Mouse (Mus musculus): ENCODE data around the gene Pde6c.

Gene Pde6c

DNA sequence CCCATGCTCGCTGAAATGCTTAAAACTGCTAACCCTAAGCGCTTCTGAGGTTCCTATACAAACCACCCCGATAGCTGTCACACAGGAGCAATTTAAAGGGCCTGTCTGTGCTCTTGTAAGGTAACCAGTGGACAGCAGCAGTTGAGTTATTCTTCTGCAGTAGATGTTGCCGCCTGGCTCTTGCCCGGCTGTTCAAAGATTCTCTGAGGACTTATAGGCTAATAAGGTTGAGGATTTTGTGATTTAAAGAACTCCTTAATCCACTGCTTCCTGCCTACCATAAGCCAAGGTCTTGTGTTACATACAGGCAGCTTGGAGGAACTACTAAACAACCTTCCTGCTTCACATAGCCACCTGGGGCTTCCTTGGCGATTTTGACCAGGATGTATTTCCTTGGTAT is at the start of gene Pde6c:
Gene Pde6c, plus strand, starts transcription at position 301 of the 400 bp plus-strand sequence.
- no peak for DNase-seq (ENCODE audit: low read depth)

DNA sequence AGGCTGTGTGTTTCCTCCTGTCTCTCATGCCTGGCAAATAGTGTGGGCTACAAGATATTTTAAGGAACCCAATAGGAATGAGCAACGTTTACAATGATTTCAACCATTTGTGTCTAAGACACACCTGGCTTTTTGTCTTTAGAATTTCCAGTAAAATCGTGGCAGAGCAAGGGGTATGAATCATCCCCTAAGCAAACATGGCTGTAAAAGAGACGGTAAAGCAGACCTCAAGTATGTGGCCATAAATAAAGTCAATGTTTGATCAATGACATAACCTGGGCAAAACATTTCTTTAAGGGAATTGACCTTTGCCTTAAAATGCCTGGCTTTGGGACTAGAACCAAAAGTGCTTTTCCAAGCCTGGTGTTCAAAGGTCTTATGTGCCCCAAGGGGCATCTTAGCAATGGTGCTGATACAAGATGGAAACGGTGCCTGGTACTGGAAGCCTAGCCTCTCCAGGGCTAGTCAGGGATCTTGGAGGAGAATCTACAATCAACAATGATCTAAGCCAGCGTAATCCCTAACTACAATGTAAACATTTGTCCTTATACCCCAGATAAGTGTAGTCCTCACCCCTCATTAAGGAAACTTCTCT is 49.6 kb upstream of the Pde6c start:
- DNase-seq (ENCODE audit: low read depth): no peak

DNA sequence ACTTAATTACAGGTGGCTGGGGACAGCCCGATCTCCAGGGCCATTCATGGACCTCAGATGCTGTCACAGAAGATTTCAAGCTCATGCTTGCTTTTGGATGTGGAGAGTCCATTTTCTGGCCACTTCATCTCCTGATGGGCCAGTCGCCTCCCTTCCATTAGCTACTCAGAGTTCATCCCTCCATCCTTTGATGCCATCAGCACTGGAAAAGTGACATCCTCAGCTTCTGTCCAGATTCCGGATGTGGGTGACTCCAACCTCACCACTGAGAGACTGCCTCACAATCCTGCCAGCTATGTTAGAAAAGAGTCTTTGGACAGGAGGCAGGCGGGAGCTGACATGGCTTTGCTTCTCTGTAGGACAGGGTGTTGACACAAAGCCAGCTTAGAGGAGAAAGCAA is 46.7 kb upstream of the Pde6c start:
- no peak for DNase-seq (ENCODE audit: low read depth)

DNA sequence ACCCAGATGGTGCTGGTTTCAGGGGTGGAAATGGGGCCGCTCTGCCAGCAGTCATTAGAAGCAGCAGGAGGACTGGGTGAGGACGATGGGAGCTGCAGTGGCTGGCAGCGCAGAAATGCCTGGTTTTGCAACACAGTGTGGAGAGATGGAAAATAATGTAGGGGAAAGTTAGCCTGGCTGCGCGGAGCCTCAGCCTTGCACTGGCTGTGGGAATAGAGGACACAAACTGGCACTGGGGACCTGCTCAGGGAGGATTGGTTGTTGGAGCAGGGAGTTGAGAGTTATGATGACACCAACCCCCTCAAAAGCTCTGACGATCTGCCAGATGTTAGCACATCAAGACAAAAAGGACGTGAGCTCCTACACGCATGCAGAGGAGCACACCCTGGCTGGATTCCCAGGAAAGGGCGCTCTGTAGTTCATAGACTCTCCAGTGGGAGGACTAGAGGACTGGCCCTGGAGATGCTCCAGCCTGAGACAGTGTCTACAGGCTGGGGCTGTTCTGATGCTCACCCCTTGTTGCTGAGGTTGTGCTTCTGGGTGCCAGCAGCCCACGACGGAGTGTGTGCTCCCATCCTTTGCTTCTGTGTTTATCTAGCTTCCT is 45.5 kb upstream of the Pde6c start:
- DNase-seq (ENCODE audit: low read depth): no peak

DNA sequence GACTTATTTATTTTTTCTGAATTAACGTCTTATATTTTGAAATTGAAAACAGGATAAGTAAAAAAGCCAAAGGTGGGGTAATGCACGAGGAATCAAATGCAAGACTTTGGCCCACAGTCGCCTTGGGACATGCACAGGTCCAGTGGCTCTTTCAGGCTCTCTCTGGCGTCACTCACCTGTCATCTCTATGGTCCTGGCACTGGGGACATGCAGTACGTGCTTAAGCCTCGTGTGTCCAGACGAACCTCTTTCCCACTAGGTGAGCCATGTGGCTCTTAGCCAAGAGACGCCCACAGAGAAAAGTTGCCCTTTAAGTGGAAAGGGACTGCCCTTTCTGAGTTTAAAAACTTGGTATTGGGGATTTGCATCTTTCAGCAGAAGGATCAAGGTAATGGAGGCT is 43.2 kb upstream of the Pde6c start:
- no peak for DNase-seq (ENCODE audit: low read depth)

DNA sequence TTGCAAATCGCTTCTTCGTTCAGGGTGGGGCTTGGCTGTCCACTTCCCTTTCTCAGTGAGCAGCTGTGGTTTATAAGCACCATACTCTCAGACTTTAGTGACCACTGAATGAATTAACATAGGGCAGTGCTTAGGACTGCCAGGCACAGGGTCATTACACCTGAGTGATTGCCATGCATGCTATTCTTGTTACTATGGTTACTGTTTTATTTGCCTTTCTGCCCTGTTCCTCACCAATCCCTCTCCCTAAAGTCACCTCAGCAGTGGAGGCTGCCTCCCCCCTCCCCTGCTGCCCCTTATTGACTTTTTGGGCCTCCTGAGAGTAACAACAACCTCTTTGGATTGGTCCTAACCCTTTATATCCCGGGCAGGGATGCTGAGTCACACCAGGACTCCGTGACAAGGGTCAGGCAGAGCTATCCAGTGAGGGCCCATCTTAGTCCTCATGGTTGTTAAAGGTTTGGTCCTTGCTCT is 41.0 kb upstream of the Pde6c start:
- DNase-seq (ENCODE audit: low read depth): no peak

DNA sequence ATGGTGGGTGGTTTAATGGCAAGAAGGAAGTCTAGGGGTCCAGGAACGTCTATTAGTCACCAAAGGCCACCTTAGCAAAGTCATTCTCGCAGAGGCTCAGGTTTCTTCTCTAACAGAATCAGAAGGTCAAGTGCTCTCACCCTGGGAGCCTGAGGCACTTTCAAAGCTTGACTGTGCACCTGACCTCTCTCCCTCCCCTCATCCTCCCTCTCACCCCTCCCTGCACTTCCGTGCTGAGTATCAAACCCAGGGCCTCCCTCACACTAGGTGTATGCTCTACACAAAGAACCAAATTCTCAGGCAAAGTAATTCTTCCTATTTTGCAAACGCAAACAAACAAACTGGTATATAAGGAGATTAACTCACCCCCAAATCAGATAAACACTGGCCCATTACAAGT is 36.4 kb upstream of the Pde6c start:
- no peak for DNase-seq (ENCODE audit: low read depth)

DNA sequence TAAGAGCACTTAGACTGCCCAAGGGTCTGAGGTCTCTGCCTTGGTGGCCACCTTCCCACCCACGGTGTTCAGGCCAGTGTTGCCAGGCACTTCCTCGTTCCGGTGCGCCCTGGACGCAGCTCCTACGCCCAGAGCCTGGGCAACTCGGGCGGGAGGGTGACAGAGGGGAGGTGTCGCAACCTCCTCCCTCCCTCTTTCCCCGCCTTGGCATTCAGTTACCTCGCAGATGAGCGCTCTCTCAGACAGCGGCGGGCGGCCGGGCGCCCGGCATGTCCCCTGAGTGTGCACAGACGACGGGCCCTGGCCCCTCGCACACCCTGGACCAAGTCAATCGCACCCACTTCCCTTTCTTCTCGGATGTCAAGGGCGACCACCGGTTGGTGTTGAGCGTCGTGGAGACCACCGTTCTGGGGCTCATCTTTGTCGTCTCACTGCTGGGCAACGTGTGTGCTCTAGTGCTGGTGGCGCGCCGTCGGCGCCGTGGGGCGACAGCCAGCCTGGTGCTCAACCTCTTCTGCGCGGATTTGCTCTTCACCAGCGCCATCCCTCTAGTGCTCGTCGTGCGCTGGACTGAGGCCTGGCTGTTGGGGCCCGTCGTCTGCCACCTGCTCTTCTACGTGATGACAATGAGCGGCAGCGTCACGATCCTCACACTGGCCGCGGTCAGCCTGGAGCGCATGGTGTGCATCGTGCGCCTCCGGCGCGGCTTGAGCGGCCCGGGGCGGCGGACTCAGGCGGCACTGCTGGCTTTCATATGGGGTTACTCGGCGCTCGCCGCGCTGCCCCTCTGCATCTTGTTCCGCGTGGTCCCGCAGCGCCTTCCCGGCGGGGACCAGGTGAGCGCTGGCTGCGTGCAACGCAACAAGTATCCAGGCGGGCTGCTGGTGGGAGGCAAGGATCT is 35.5 kb upstream of the Pde6c start, which contains the start of gene Ffar4:
Gene Ffar4, plus strand, starts transcription at position 214 of the 901 bp plus-strand sequence.
- no peak for DNase-seq (ENCODE audit: low read depth)

DNA sequence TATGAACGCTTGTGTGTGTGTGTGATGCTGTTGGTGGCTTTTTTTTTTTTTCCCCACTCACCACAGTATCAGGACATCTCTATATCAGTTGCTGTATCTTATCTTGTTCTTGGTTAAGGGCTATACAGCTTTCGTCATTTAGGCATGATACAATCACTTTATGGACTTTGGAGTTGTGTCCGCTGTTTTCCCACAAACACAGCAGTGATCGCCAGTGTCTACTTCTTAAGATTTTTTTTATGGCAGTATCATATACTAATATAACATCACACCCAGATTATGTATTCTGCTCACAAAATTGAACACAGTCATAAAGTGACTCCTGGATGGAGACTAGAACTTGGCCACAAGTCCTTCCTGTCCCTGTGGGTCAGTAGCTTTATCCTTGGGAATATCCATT is 24.7 kb upstream of the Pde6c start:
- no peak for DNase-seq (ENCODE audit: low read depth)

DNA sequence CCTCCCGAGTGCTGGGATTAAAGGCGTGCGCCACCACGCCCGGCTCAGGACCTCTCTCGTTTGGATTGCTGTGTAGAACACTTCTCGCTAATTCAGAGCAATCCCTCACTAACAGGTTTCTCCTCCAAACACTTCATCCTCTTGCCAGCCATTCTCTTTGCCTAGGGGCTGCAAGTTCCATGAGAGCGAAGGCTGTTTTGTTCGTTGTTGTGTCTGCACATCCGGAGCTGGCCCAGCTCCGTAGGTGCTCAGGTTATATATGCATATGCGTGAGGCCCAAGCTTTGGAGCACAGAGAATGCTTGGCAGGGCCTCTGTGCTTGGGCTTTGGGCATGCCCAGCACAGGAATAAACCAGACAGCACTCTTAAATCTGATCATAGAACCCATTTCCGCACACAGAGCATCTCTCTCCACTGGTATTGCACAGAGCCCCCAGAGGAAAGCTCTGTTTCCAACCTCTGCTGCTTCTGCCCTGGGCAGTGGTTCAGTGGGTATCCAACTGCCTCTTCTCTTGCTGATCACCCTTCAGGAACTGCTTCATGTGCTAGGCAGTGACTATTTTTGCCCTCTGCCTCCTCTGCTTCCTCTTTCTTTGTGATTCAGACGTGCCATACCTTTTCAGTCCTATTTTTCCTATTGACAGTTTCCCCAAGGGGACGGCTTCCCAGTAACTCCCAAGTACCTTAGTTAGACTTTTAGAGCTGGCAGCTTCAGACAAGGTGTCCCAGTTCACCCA is 22.9 kb upstream of the Pde6c start:
- no peak for DNase-seq (ENCODE audit: low read depth)

DNA sequence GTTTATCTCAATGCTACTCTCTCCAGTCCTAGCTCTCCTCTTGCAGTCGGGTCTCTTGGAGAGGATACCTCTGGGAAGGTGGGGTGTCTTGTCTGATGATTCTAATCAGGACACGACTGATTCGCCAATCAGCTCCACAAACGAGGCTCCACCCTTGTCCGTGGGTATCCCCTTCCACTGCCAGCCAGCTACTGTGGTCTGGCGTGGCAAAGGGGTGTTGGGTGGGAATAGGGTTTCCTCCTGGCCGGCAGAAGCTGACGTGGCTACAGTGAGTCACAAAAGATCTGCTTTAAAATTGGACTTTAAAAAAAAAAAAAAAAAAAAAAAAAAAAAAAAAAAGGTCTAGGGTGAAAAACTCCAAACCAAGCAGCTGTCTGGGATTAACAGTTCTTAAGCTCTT is 21.5 kb upstream of the Pde6c start:
- DNase-seq (ENCODE audit: low read depth): no peak

DNA sequence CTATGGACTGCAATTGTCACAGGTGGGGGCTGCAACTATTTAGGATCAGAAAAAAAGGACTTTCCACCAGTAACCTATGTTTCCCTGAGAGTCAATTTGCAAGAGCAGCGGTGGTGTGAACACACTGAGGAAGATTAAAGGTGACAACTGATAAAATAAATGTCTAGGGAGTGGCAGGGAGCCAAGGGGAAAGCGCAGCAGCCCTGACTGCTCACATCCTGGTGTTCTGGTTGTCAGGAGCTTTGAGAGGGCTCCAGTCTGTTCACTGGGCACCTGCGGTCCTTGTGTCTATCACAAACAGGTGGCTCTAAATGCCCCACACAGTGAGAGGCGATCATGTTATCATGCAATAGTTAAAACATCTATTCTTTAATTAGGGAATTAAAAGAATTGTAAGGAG is 20.0 kb upstream of the Pde6c start:
- DNase-seq (ENCODE audit: low read depth): no peak

DNA sequence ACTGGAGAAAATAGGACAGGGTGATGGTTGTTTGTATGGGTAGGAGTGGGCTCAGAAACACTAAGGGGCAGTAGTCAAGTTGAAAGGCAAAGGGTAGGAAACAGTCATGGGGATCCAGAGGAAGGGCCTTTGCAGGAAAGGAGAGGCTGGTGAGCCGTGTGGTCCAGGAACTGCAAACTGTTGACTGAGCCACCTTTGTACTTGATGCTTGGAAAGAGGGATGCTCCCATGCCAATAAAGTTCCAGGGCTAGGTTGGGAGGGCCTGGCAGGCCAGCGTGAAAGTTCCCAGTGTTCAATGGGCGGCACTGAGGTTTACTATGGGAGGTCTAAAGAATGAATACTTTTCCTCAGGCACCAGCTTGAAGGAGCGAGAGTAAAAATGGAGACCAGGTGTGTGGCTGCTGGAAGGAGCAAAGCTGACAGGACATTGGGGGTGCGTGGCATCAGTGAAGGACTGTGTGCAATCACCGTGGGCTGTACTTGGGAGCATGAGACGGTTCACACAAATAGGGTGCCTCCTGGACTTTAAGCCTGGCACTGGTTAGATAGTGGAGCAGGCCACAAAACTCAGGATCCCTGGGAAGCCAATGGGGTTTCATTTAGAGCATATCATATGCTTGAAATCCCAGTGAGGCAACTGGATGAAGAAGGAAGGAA is 17.6 kb upstream of the Pde6c start:
- no peak for DNase-seq (ENCODE audit: low read depth)

DNA sequence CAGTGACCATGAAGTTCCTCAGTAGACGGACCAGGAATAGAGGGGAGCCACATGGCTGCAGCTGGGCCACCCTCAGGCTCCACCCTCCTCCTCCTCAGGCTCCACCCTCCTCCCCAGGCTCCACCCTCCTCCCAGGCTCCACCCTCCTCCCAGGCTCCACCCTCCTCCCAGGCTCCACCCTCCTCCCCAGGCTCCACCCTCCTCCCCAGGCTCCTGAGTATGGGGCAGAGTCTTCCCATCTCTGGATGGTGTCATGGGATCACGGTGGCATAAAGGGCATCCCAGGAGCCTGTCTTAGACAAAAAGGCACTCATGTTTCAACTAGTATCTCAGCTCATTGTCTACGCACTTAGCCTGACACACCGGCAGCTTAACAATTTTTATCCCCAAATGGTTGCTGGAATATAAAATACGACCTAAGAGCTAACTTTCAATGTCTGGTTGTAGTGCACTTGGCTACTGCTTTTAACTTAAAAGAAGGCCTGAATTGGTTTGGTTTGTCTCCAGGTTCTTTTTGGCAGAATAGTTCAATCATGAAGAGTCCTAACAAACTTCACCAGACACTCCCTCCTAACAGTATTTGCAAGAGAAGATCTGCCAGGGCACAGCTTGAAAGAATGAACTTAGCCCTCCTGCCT is 12.3 kb upstream of the Pde6c start:
- DNase-seq (ENCODE audit: low read depth): no peak

DNA sequence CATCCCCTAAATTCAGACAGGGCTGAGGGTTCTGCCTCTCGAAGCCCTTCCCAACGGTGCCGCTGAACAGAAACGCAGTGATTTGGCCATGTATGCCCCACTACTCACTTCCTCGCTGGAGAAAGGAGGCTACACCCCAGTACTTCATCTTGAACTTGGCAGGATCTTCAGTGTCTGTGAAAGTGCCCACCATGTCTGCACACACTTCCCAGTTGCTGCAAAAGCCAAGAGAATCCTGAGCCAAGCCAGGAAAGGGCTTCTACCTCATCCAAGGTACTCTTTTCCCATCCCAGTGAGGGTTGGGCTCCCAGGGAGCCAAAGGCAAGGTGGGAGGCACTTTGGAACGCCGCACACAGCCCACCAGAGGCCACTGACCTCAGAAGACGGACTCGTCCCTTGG is 8.7 kb upstream of the Pde6c start:
- DNase-seq (ENCODE audit: low read depth): no peak

DNA sequence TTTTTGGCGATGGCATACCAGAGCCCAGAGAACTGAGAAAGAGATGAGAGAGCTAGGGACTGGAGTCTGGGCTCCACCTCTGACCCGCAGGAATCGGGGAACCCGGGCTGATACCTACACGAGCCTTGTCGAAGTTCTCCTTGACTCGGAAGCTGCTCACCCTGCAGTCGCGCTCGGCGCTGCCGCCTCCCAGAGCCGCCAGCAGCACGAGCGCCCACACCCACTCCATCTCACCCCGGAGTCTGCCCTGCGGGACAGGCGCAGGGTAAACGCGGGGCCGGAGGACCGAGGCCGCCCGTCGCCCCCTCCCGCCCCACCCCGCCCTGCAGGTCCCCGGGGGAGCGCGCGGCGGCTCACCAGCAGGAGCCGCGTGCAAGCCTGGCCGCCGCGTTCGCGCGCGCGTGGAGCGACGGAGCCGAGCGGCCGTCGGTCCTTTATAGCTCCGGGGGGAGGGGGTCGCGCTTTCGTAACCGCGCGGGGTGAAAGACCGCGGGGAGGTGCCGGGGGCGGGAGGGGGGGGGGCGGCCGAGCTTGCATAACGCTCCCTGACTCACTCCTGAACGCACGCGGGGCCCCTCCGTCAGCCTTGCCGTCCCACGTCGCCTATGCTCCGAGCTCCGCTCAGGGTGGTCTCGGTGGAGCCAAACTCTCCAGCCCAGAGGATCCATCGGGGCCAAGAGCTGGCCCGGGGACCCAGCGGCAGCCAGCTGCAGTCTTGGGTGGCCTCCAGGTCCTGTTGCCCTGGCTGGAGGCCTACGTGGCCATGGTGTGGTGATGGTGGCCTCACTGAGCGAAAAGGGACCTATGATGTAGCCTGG is 8.0 kb upstream of the Pde6c start:
- DNase-seq (ENCODE audit: low read depth): no peak

DNA sequence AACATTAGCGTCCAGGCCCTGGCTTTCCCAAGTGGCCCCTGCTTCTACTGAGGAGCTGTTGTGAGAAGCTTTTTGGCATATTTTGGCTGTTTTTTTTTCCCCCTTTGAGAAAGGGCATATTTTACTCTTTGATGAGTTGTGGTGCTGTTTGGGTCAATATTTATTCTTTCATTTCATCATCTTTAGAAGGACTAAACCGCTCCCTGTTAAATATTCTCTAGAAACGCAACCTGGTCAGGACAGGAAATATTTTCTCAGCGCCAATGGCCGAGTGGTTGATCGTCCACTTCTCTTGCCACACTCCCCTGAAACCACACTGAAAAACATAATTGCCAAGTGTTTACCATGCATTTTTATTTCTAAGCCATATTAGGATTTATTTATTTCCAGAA is 7.4 kb upstream of the Pde6c start, which contains the start of gene Rbp4:
Gene Rbp4, minus strand, starts transcription at position 63 of the 392 bp plus-strand sequence.
- no peak for DNase-seq (ENCODE audit: low read depth)

DNA sequence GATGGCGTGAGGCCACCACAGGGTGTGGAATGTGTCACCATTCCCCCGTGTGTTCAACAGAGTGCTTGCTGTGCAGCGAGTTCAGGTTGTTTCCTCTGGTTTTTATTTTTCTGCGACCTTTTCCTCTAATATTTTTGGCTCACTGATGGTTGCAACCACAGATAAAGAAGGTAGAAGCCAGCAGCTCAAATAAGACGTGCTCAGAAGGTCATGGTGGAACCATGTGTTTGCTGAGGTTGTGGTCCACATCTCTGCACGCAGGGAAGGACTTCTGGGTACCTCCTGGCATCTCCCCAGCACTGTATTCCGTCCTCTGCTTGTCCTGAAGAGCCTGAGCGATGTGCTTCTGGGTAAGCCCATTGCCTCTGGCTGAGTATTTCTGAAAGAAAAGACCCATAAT is 5.9 kb upstream of the Pde6c start:
- no peak for DNase-seq (ENCODE audit: low read depth)

DNA sequence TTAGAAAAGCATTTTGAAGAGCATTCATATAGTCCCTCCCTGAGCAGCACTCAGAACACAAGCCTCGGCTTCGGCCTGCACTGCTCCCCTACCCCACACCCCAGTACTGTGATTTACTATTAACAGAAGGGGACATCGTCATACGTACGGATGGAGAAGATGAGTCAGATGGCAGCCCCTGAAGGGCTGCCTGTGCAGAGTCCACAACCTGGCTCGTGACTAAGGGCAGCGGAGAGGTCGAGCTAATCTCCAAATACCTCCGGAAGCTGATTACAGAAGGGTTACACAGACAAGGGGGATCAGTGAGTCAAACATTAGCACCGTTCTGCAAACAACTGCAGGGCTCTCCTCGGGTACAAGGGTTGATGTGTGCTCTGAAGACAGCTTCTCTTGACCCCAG is 1.4 kb downstream of the Pde6c start:
- no peak for DNase-seq (ENCODE audit: low read depth)

DNA sequence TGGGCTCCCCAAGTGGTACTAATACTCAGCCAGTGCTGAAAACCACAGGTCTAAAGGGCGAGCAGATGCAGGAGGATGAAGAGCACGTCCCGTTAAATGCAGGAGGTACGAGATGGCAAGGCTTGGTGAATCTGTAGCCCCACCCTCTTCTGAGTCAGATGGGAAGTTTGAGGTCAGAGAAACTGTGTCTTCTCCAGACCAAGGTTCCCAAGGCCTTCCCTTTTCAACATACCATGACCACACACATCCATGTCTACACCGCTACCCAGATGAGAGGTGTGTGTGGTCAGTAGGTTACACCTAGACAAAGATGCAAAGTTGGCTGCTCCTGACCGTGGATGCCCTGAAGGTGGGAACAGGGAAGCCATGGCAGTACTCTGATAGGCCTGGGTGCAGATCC is 2.2 kb downstream of the Pde6c start:
- DNase-seq (ENCODE audit: low read depth): no peak
